Mouse (Mus musculus) liver, postnatal 0 days (tissue): ENCODE data around the gene Ctnnb1.

Source experiments
- CTCF ChIP-seq: sonication (generic); IDR thresholded peaks from 2 replicates; pipeline ENCODE4 v1.5.1; 2016; ENCODE audit warnings: antibody characterized with exemption, low read depth
- EP300 ChIP-seq: IDR thresholded peaks from 2 replicates; pipeline ENCODE4 v1.6.1; 2016; ENCODE audit warnings: antibody characterized with exemption, low read depth, mild to moderate bottlenecking

DNA sequence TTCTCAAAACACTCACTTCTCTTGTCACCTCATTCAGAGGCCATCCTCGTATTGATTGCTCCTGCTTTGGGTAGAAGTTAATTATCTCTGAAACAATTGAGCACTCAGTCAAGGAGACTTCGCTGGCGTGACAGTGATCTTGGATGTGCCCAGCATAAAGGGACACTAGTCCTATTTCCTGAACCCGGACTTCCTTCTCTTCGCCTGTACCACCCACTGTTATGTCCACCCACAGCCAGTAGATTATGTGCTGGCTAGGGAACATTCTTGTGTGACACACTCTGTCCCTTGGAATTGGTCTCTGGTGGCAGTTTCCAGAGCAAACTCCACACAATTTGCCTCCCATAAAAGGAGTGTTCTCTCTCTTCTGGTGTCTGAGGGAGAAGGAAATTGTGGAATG, 32.5 kb upstream of the Ctnnb1 start:
- no peak for TF ChIP-seq EP300
- no peak for TF ChIP-seq CTCF
